Mouse (Mus musculus): ENCODE measurements at regions not wholly inside any gene's neighbourhood (a gene's known extent, or its start where the extent isn't known, plus 50 kb on each side); places are given as distances from the start of the nearest gene placed in this dataset.

DNA sequence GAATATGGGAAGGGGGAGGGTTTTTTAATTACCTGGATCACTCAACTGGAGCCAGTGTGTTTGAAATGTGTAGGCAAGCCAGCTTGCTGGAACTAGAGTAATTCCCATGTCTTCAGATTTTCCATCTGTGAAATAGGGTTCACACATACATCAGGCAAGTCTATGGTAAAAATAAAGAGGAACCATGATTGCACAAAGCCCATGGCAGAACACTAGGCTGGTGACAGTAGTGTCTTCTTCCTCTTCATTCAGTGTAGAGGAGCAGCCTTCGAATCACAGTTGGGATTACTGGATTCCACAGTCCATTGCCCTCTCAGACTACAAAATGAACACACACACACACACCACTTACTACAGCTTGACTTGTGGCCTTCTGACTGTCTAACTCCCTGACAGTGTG, 2150.5 kb upstream of the Gm7489 start:
- no peaks in the 10 kb centered on the region for H3K27me3 ChIP-seq (ENCODE audit: insufficient read depth, low read length)
- H3K4me3 ChIP-seq (ENCODE audit: low read depth, low read length), result no peak overlapping the region
- WGBS, result 96% methylated on average over 1 of the region's 1 CpGs

More for the DNA sequence above, 2150.5 kb upstream of the Gm7489 start:
- Histone ChIP-seq H3K4me1 (ENCODE audit: insufficient read depth) (no peaks in the 10 kb centered on the region; the same call in 1 of the 2 replicates), H3K36me3 (ENCODE audit: insufficient read depth) (no peaks in the 10 kb centered on the region), H3K4me2 (no peak overlapping the region), H3K9me3 (ENCODE audit: low read depth, low read length) (no peaks in the 10 kb centered on the region), H3K9ac (no peak overlapping the region), H3K27ac (ENCODE audit: low read depth) (no peak overlapping the region)
- ATAC-seq (ENCODE audit: insufficient read depth), result no peak
- no peak for DNase-seq
- TF ChIP-seq CTCF (IDR thresholded peaks at IDR 0.05; ENCODE audit: low read depth), result no peak
